Mouse (Mus musculus): ENCODE results near the gene Akain1. TPM values are rescaled to one million over a fixed set of nuclear protein-coding genes. Genes with fewer than 3 reads are reported as not detected.

Akain1 gene
- total and polyA plus RNA-seq, 3 experiments, result not detected

GRCm38 (mm10) chr17:69474084-69474483 lies 35.0 kb downstream of the Akain1 start:
- no peak overlapping the region for H3K27ac ChIP-seq (ENCODE audit: insufficient read depth, low read depth)
- no peak overlapping the region for H3K4me2 ChIP-seq (ENCODE audit: insufficient read depth, low read depth, poor library complexity, severe bottlenecking)
- H3K4me3 ChIP-seq (replicated peaks in 1 of 3; ENCODE audit: low read depth in 2 of 3, low read length in 2 of 3, poor library complexity in 1 of 3), result no peak overlapping the region
- in situ Hi-C loops (cut with MboI; ENCODE audit: low pct_ligation_motif_present, low pct_unique_long_range_greater_than_20kb, low sequenced_read_pairs) (no loop called here), dilution Hi-C loops (cut with MboI; ENCODE audit: extremely low pct_ligation_motif_present, extremely low pct_unique_long_range_greater_than_20kb, low sequenced_read_pairs) (no loop called here)
- no peak overlapping the region for H3K9ac ChIP-seq (ENCODE audit: insufficient read depth, low read depth)
- no peaks in the 10 kb centered on the region for H3K27me3 ChIP-seq (replicated peaks)
- H3K4me1 ChIP-seq (ENCODE audit: control insufficient read depth in 1 of 2, insufficient read depth in 2 of 2), result no peaks in the 10 kb centered on the region; a peak in 1 of 4 replicates
- no peak for DNase-seq (ENCODE audit: extremely low read depth)
- no peaks in the 10 kb centered on the region for H3K79me2 ChIP-seq (replicated peaks; ENCODE audit: control insufficient read depth, extremely low read depth, insufficient read depth, poor library complexity, severe bottlenecking)
- TF ChIP-seq ZC3H11A (IDR thresholded peaks at IDR 0.05; ENCODE audit: low read depth, low read length) (no peak), IRF4 (IDR thresholded peaks at IDR 0.05; ENCODE audit: low read depth, low read length) (no peak)
- peaks cover 30% of the 10 kb centered on the region for H3K9me3 ChIP-seq (replicated peaks; ENCODE audit: low read length)
- H3K36me3 ChIP-seq (replicated peaks in 1 of 2; ENCODE audit: control insufficient read depth in 1 of 2, insufficient read depth in 1 of 2, low read length in 1 of 2), result no peaks in the 10 kb centered on the region

- peaks cover 30% of the 10 kb centered on the region for H3K9me3 ChIP-seq (replicated peaks; ENCODE audit: low read length)
- peak; percentile 26 for DNase-seq (ENCODE audit: extremely low read depth)
- no peaks in the 10 kb centered on the region for H3K79me2 ChIP-seq (replicated peaks; ENCODE audit: control insufficient read depth, extremely low read depth, insufficient read depth, poor library complexity, severe bottlenecking)
- in situ Hi-C loops (cut with MboI; ENCODE audit: low pct_ligation_motif_present, low pct_unique_long_range_greater_than_20kb, low sequenced_read_pairs) (no loop called here), dilution Hi-C loops (cut with MboI; ENCODE audit: extremely low pct_ligation_motif_present, extremely low pct_unique_long_range_greater_than_20kb, low sequenced_read_pairs) (no loop called here)
- no peaks in the 10 kb centered on the region for H3K27me3 ChIP-seq (replicated peaks)
- H3K4me1 ChIP-seq (ENCODE audit: control insufficient read depth in 1 of 2, insufficient read depth in 2 of 2), result no peaks in the 10 kb centered on the region; a peak in 1 of 4 replicates
- peak overlapping the region; percentile 1; the same call in 1 of the 2 replicates for H3K4me2 ChIP-seq (ENCODE audit: insufficient read depth, low read depth, poor library complexity, severe bottlenecking)
- H3K27ac ChIP-seq (ENCODE audit: insufficient read depth, low read depth), result no peak overlapping the region
- peak overlapping the region in 1 of 3 experiments; percentile 41 for H3K4me3 ChIP-seq (replicated peaks in 1 of 3; ENCODE audit: low read depth in 2 of 3, low read length in 2 of 3, poor library complexity in 1 of 3)
- H3K9ac ChIP-seq (ENCODE audit: insufficient read depth, low read depth), result no peak overlapping the region
- no peak for TF ChIP-seq PAX5 (IDR thresholded peaks at IDR 0.05; ENCODE audit: low read length)
- no peak for TF ChIP-seq USF1 (IDR thresholded peaks at IDR 0.05; ENCODE audit: low read depth, low read length)
- TF ChIP-seq CTCF (conservative IDR thresholded peaks at IDR 0.05 in 1 of 2, IDR thresholded peaks at IDR 0.05 in 1 of 2; ENCODE audit: low read depth in 2 of 2, low read length in 2 of 2), result peak; percentile 8 to 60; a peak in 2 of 4 replicates
- TF ChIP-seq SMC3 (IDR thresholded peaks at IDR 0.05; ENCODE audit: low read depth, low read length), result 0 out of 2 replicates have a peak, but pooled peaks have one; percentile 17
- peak; percentile 33 for TF ChIP-seq RAD21 (IDR thresholded peaks at IDR 0.05; ENCODE audit: low read depth, low read length)
- H3K36me3 ChIP-seq (replicated peaks in 1 of 2; ENCODE audit: control insufficient read depth in 1 of 2, insufficient read depth in 1 of 2, low read length in 1 of 2), result no peaks in the 10 kb centered on the region
Observed at GRCm38 (mm10) chr17:69475423-69475822, 36.3 kb downstream of the Akain1 start.

GRCm38 (mm10) chr17:69477526-69477925 lies 38.4 kb downstream of the Akain1 start:
- no peak overlapping the region for H3K4me2 ChIP-seq (ENCODE audit: insufficient read depth, low read depth, poor library complexity, severe bottlenecking)
- in situ Hi-C loops (cut with MboI; ENCODE audit: low pct_ligation_motif_present, low pct_unique_long_range_greater_than_20kb, low sequenced_read_pairs) (no loop called here), dilution Hi-C loops (cut with MboI; ENCODE audit: extremely low pct_ligation_motif_present, extremely low pct_unique_long_range_greater_than_20kb, low sequenced_read_pairs) (no loop called here)
- H3K27me3 ChIP-seq (replicated peaks), result no peaks in the 10 kb centered on the region
- H3K79me2 ChIP-seq (replicated peaks; ENCODE audit: control insufficient read depth, extremely low read depth, insufficient read depth, poor library complexity, severe bottlenecking), result no peaks in the 10 kb centered on the region
- no peak for TF ChIP-seq CHD2 (IDR thresholded peaks at IDR 0.05; ENCODE audit: low read length)
- no peak for TF ChIP-seq USF2 (conservative IDR thresholded peaks at IDR 0.05; ENCODE audit: low read depth, low read length)
- no peak overlapping the region for H3K9ac ChIP-seq (ENCODE audit: insufficient read depth, low read depth)
- DNase-seq (ENCODE audit: extremely low read depth), result no peak
- no peaks in the 10 kb centered on the region for H3K36me3 ChIP-seq (replicated peaks in 1 of 2; ENCODE audit: control insufficient read depth in 1 of 2, insufficient read depth in 1 of 2, low read length in 1 of 2)
- H3K9me3 ChIP-seq (replicated peaks; ENCODE audit: low read length), result peaks cover 25% of the 10 kb centered on the region
- no peaks in the 10 kb centered on the region; a peak in 1 of 4 replicates for H3K4me1 ChIP-seq (ENCODE audit: control insufficient read depth in 1 of 2, insufficient read depth in 2 of 2)
- no peak overlapping the region for H3K27ac ChIP-seq (ENCODE audit: insufficient read depth, low read depth)
- H3K4me3 ChIP-seq (replicated peaks in 1 of 3; ENCODE audit: low read depth in 2 of 3, low read length in 2 of 3, poor library complexity in 1 of 3), result no peak overlapping the region
